Mouse (Mus musculus) thymus, postnatal 4 days (tissue): ENCODE results near the gene Nol6.

Source experiments
- DNase-seq: peaks from one replicate; pipeline ENCODE4 v3.0.0; 2021

Gene Nol6

GRCm38 (mm10) chr4:41078726-41079125, 45.5 kb downstream of the Nol6 start:
- DNase-seq: no peak

- no peak for DNase-seq
These were observed 49.8 kb downstream of the Nol6 start for GRCm38 (mm10) chr4:41074461-41074860.

- DNase-seq: no peak
These were observed 51.0 kb downstream of the Nol6 start for GRCm38 (mm10) chr4:41073008-41073817.

- no peak for DNase-seq
These were observed 52.5 kb downstream of the Nol6 start for GRCm38 (mm10) chr4:41071500-41072429.

- DNase-seq: no peak
These were observed 59.1 kb downstream of the Nol6 start for GRCm38 (mm10) chr4:41065196-41065595.
